Mouse (Mus musculus) natural killer cell, adult 2 months (primary cell): Measurements from ENCODE around the gene Zfp207.
A peak's percentile ranks its signal among the peaks of the same experiment; 100 is the strongest.
"Not testable (repeated sequence)": the region's sequence is repeated elsewhere in the genome, so short reads cannot be mapped to it uniquely, and the experiment has no call there.

Experiments
- DNase-seq, 2 experiments: peaks; one replicate each; pipeline ENCODE4 v3.0.0; 2022; ENCODE audit warnings: low spot score in 2 of 2

Zfp207 gene

DNA sequence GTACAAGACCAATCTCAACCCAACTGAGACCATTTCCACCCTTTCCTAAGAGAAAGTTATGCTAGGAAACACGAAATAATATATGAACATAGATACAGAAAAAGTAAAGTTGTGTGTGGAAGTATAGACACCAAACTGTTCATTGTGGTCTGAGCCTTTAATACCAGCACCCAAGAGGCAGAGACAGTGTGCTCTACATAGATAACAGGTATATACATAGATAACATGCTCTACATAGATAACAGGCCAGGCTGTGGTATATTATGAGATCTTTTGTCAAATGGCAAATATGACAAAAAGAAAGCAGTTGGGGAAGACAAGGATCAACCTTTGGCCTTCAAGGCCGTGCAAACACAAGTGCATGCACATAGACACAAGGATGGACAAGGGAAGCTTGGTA, 27.3 kb downstream of the Zfp207 start:
- DNase-seq = no peak

- no peak for DNase-seq
Observed at GRCm38 (mm10) chr11:80417085-80417484, 34.0 kb downstream of the Zfp207 start.

- no peak for DNase-seq
Observed at GRCm38 (mm10) chr11:80419743-80420142, 36.7 kb downstream of the Zfp207 start.

GRCm38 (mm10) chr11:80420202-80420984, 37.3 kb downstream of the Zfp207 start:
- DNase-seq = no peak

- no peak for DNase-seq
Observed at GRCm38 (mm10) chr11:80421421-80422047, 38.5 kb downstream of the Zfp207 start.

GRCm38 (mm10) chr11:80424691-80425090, 41.6 kb downstream of the Zfp207 start:
- no peak for DNase-seq

DNA sequence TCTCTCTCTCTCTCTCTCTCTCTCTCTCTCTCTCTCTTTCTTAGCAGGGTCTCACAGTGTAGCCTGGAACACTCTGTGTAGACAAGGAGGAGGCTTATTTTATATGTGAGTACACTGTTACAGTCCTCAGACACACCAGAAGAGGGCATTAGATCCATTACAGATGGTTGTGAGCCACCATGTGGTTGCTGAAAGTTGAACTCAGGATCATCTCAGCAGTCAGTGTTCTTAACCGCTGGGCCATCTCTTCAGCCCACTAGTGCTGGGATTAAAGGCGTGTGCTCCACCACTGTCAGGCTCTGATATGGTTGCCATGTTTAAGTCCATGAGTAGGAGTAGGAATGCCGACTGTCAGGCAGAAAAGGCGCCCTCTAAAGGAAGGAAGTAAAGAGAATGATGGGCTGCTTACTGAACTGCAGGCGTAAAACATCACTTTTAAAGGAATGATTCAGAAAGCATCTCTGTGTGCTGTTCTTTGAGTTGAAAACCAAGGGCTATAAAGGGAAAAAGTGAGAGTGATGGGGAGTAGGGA, 42.2 kb downstream of the Zfp207 start:
- no peak for DNase-seq

DNA sequence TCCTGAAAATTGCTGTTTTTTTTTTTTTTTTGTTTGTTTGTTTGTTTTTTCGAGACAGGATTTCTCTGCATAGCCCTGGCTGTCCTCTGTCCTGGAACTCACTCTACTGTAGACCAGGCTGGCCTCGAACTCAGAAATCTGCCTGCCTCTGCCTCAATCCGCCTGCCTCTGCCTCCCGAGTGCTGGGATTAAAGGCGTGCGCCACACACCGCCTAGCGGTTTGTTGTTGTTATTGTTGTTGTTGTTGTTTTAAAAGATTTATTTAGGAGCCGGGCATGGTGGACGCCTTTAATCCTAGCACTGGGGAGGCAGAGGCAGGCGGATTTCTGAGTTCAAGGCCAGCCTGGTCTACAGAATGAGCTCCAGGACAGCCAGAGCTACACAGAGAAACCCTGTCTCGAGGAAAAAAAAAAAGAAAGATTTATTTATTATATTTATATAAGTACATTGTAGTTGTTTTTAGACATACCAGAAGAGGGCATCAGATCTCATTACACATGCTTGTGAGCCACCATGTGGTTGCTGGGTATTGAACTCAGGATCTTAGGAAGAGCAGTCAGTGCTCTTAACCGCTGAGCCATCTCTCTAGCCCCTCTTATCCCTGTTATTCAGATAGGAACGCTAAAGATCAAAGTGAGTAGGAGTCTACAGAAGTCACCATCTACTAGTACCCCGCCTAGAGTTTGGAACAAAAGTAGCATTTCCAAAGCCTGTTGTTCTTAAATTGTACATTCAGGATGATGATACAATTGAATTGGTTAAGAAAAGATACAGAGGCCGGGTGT, 43.1 kb downstream of the Zfp207 start:
- not testable (repeated sequence) for DNase-seq

DNA sequence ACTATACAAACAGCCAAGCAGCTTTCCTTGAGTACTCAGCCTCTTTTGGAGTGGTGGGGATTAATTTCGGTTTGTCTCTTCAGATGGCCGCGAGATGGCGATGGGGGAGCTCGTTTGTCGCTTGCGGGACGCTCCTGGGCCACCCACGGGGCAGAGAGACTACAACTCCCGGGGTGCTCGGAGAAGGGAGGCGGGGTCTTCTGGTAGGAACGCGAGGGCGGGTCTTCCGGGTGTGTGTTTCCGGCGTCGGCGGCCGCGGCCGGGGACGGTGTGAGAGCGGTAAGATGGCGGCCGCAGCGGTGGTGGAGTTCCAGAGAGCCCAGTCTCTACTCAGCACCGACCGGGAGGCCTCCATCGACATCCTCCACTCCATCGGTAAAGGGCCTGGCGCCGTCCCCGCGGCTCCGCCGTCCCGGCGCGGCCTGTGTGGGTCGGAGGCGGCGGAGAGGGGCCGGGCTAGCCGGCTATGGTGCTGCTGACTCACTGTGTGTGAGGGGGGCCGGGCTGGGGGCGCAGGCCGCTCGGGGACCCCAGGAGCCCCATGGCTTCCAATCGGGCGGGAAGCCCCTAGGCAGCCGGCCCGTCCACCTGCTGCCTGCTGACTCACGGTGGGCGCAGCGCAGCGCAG, 45.4 kb downstream of the Zfp207 start, which contains the start of gene Psmd11:
Gene Psmd11 (plus strand): TSS at position 235 of the 628 bp plus-strand sequence.
- DNase-seq = peak; percentile 92 to 95

DNA sequence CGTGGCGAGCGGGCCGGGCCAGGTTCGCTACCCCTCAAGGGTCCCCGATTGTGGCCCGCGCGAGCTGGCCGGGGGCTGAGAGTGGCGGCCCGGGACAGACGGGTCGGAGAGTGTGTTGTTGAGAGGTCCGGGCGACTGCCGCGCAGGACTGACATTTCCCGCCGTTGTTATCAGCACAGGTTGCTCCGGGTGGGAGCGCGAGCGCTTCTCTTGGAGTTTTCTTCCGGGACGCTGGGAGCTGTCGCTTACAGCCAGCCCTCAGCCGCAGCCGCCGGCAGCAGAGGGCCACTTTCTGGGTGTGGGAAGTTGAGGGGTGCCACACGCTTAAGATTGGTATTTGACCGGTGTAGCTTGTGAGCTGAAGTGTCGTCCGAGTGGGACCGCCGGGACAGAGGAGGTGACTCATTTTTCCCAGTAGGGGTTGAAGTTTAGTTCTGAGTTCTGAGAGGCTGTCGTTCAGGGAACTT, 46.0 kb downstream of the Zfp207 start:
- peak; percentile 16 to 24 for DNase-seq

- no peak for DNase-seq
Observed at GRCm38 (mm10) chr11:80429500-80430166, 46.6 kb downstream of the Zfp207 start.

DNA sequence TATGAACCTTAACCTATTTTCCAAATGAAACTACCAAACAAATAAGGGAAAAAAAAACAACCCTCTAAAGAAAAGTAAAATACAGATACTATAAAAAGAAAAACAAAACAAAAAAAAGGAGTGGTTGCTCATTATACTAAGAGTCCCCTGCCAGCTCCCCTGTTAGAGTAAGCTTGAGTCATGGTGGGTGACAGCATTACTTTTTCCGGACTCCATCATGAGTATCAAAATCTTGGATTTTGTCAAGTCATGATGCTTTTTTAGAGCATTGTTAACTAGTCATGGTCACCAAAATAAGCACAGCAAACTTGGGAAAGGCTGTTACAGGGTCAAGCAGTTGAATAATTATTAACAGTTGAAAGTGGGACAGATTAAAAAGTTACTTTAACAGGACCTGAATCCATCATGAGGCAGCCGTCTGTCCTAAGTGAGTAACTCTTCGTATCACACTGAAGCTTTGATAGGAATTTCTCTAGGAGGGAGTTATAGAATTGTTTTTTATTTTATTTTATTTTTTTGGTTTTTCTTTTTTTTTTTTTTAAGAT, 47.4 kb downstream of the Zfp207 start:
- DNase-seq = no peak

- no peak for DNase-seq
Observed at GRCm38 (mm10) chr11:80446916-80447315, 63.8 kb downstream of the Zfp207 start.

- no peak for DNase-seq
Observed at GRCm38 (mm10) chr11:80449859-80450258, 66.8 kb downstream of the Zfp207 start.

DNA sequence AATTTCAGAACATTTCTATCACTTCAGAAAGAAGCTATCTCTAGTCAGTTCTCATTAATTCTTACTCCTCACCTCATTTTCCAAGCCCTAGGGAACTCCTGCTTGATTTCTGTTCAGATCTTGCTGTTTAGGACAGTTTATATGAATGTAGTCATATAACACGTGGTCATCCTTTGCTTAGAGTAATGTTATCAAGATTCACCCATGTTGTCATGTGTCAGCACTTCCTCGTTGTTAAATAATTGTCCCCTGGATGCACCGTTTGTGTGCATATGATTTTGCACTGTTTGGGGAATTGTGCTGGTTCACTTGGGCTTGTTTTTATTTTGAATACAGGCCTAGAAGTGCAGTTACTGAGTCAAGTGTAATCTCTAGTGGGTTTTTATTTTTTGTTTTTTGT, 69.2 kb downstream of the Zfp207 start:
- DNase-seq = no peak

DNA sequence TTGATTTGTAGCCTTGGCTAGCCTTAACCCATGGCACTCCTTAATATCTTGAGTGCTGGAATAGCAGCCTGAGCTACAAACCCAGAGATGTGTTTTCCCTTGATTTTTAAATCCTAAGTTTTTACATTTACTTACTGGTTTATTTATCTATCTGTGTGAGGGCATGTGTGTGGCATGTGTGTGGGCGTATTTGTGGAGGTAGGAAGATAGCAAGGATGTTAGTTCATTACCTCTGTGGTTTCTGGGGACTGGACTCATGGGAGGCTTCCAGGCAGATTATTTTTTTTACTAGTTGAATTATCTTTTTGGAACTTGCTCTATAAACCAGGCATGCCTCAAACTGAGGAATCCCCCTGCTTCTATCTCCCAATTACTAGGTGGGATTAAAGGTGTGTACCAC, 70.1 kb downstream of the Zfp207 start:
- DNase-seq = no peak
